Mouse (Mus musculus) monocyte, adult 2 months (primary cell): ENCODE data around the gene Prdx3.
"Not testable (repeated sequence)": the region's sequence is repeated elsewhere in the genome, so short reads cannot be mapped to it uniquely, and the experiment has no call there.

Experiments
- DNase-seq, 2 experiments: peaks; one replicate each; pipeline ENCODE4 v3.0.0; 2022; ENCODE audit warnings: low spot score in 2 of 2, low read depth in 1 of 2

Gene Prdx3

DNA sequence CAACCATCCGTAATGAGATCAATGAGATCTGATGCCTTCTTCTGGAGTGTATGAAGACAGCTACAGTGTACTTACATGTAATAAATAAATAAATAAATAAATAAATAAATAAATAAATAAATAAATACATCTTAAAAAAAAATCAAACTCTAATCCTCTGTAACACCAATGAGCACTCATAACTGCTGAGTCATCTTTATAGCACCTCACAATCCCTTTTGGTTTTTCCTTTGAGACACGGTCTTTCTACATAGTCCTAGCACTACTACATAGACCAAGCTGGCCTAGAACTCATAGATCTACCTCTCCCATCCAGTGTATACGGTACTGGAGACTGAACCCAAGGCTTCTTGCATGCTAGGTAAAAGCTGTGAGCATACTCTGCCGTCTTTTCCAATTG, 8.2 kb downstream of the Prdx3 start:
- DNase-seq: not testable (repeated sequence)

DNA sequence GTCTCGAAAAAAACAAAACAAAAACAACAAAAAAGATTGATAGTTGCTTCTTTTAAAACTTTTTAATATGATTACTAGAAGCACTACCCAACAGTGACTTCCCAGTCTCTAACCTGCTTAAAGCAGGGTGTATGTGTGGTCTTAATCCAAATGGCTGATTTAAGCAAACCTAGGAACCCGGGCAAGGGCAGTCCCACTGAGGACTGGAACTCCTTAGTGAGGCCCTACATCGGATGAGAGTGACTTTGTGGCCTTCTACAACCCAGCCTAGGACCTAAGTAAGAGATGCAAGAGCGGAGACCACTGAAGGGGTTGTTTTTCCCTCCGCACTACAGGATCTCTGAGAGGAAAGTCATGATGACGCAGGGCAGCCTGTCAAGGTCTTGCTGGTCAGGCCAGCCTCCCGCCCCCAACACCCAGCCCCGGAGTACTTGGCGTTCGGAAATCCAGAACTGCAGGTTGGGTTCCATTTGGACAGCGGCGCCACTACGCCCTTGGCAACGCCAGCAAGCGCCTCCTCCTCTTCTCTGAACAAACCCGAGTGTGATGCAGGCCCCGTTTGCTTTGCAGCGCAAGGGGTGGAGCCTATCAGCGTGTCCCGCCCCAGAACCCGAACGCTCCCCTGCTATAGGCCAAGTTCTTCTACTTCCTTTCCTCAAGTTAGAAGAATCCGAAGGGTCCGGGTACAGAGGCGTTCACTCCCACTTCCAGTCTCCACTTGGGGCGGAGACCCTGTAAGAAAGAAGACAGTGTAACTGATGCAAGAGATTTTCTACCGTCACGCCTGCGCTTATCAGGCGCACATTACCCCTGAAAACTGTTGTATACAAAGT, 13.3 kb downstream of the Prdx3 start, which contains the start of gene Sfxn4:
Sfxn4 (minus strand) TSS at position 612 of the 833 bp plus-strand sequence.
- DNase-seq: peak; percentile 65 to 69

DNA sequence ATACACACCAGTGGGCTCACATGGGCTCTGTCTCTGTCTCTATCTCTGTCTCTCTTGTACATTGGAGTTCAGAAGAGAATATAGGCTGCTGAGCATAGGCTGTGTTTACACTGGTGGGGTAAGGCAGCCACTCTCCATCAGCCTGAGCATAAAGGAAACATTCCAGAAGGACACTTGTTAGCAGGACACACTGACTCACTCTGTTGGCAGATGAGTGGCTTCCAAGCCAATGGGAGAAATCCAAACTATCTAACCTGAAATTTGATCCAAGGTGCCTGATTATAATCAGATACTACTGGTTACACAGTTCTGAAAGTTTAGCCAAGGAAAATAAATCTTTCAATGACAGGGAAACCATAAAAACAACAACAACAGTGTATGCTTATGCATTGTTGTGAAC, 28.6 kb downstream of the Prdx3 start:
- DNase-seq: no peak

DNA sequence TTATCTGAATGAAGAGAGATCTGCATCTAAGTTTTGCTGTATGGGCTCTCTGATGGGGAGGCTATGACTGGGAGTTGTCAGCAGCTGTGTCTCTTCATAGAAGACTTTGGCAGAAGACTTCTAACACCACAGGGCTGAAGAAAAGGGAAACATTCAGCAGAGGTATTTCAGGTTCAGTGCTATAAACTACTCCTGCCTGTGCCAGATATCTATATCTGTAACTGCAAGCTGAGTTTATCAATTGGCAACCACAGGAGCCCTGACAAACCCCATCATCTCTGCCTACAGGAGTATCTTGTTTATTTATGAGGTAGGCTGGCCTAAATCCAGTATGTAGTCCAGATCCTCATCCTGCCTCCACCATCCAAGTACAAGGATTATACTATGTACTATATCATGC, 31.0 kb downstream of the Prdx3 start:
- DNase-seq: no peak

DNA sequence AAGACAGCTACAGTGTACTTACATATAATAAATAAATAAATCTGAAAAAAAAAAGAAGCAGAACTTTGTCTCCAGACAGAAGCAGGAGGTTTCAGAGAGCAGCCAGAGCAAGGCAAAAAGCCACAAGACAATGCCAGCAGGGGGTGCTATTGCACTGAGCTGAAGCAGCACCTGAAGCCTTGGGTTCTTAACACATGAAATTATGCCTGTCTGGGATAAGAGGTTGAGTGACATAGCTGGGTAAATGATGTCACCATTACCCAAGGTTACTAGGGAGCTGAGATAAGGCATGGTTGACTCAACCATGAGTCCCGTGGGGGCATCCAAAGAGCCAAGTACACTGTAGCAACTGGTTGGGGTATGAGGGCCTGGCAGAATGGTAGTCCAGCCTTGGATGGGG, 36.6 kb downstream of the Prdx3 start:
- peak; percentile 20 to 42 for DNase-seq

DNA sequence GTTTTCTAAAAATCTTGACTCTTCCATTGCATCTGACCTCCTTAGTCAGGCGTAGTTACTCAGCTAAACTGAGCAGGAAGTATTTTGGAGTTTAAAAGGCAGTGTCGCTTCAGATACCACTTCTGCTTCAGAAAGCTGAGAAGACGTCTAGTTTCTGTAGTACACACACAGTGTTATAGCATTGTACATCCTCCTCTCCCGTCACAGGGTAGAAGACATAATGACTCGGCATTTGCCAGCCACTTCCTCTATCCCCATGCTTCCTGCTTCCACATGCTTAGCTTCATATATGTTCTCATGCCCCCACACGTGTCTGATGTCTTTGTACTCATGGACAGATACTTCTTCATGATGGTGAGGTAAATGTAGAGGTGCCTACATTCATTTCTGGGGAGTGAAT, 55.7 kb downstream of the Prdx3 start:
- DNase-seq: peak; percentile 39 to 53
